In the genomic region with DNA sequence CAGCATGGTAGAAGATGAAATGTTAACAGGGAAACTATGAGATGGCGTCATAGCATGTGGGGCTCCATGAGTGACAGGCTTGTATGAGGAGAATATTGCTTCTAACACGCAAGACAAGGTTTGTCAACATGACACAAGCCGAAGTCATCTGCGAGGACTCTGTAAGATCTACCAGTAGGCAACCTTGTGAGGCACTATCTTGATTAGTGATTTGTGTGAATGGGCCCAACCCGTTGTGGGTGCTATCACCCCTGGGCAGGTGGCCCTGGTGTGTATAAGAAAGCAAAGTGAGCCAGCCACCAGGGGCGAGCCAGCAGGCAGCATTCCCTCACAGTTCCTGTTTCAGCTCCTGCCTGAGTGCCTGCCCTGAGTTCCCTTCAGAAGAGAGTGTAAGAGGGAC, we compare ENCODE assay signal across 24 mouse cellular contexts.
"Had no signal": no experiment of that assay in that cellular context is flagged by ENCODE, and none has a peak within 500 bp of the region (broad histone marks: within the 10 kb centered on the region; RNA-seq: fewer than 3 reads in every experiment).

No protein-coding gene starts in this region.

- ATAC-seq: inflammation-experienced regulatory T-cells, adult 6 months; intestine, embryonic 15.5 days; intestine, postnatal 0 days had no signal

- H3K27me3 ChIP-seq: heart, embryonic 13.5 days; heart, embryonic 15.5 days; hindbrain, embryonic 12.5 days; intestine, embryonic 15.5 days; limb, embryonic 12.5 days; liver, embryonic 13.5 days had no signal

- H3K36me3 ChIP-seq: heart, embryonic 13.5 days; heart, embryonic 15.5 days; hindbrain, embryonic 12.5 days; intestine, embryonic 15.5 days; liver, embryonic 13.5 days had no signal

- H3K4me3 ChIP-seq: heart, embryonic 13.5 days; heart, embryonic 15.5 days; hindbrain, embryonic 12.5 days; intestine, embryonic 15.5 days; layer of hippocampus, adult 2 months; left cerebral cortex, adult 2 months; limb, embryonic 10.5 days; limb, embryonic 12.5 days; liver, embryonic 13.5 days had no signal

- H3K4me2 ChIP-seq: heart, embryonic 13.5 days; heart, embryonic 15.5 days; hindbrain, embryonic 12.5 days; hindbrain, embryonic 14.5 days; intestine, embryonic 15.5 days; limb, embryonic 12.5 days; liver, embryonic 11.5 days; liver, embryonic 13.5 days had no signal

- H3K4me1 ChIP-seq: intestine, embryonic 15.5 days; liver, embryonic 13.5 days had no signal

- H3K9me3 ChIP-seq: heart, embryonic 13.5 days; heart, embryonic 15.5 days; hindbrain, embryonic 12.5 days; intestine, embryonic 15.5 days; limb, embryonic 10.5 days; limb, embryonic 12.5 days; liver, embryonic 13.5 days had no signal

- H3K9ac ChIP-seq: heart, embryonic 13.5 days; heart, embryonic 15.5 days; hindbrain, embryonic 12.5 days; hindbrain, embryonic 14.5 days; intestine, embryonic 15.5 days; limb, embryonic 12.5 days; liver, embryonic 13.5 days had no signal

- H3K27ac ChIP-seq: heart, embryonic 13.5 days; heart, embryonic 15.5 days; hindbrain, embryonic 12.5 days; hindbrain, embryonic 14.5 days; intestine, embryonic 15.5 days; layer of hippocampus, adult 2 months; left cerebral cortex, adult 2 months; limb, embryonic 10.5 days; limb, embryonic 12.5 days; liver, embryonic 13.5 days had no signal

- DNase-seq: gastrocnemius, postnatal 14 days; gastrocnemius, postnatal 36 days; heart, adult 18-20 months; heart, postnatal 14 days; heart, postnatal 36 days; kidney, adult 18-20 months; kidney, adult 8-10 months; kidney, postnatal 10 days; kidney, postnatal 25 days; kidney, postnatal 4 days; liver; liver, embryonic 13.5 days had no signal
